Mouse (Mus musculus): ENCODE measurements around the gene Prr18.
"Not testable (repeated sequence)": the region's sequence is repeated elsewhere in the genome, so short reads cannot be mapped to it uniquely, and the experiment has no call there.

Gene Prr18

GRCm38 (mm10) chr17:8337159-8337558 is at the start of gene Prr18:
Gene Prr18 (plus strand): TSS chr17:8337459.
- not testable (repeated sequence) for DNase-seq (ENCODE audit: low read depth in 1 of 2, low spot score in 2 of 2)

DNA sequence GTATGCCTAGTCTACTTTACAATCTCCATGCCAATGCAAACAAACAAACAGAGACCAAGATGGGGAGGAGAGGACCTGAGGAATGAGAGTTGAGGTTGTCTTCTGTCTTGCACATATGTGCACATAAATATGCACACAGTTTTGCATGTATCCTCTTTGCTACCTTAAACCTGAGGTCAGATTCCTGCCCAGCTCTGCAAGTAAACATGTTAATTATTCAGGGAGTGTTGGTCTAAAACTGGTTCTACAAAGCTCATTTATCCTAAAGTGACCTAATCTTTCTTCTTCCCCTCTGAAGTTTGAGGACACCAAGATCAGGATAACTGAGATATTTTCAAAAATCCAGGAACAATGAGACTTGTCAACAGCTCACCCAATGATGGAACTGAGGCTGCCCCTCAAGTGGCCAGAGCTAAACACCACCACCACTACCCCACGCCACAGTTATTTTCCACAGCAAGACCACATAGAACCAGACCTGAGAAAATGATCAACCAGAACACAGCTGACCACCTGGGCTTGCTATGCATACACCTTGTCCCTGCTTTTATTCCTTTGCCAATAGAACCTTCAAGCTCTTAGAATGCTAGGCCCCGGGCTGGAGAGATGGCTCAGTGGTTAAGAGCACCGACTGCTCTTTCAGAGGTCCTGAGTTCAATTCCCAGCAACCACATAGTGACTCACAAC is 47.1 kb upstream of the Prr18 start:
- no peak for DNase-seq (ENCODE audit: low read depth in 1 of 2, low spot score in 2 of 2)

DNA sequence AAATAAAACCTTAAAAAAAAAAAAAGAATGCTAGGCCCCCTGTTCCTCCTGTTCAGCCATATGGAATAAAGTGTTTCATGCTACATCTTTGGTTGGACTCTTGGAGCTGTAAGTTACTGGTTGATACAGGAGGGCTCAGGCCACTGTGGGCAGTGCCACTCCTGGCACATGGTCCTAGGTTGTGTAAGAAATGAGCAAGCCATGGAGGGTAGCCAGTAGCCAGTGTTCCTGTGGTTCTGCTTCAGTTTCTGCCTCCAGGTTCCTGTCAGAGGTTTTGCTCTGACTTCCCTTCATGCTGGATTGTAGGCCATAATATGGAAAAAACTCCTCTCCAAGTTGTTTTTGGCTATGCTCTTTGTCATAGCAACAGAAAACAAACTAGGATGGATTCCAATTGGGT is 46.5 kb upstream of the Prr18 start:
- no peak for DNase-seq (ENCODE audit: low read depth in 1 of 2, low spot score in 2 of 2)

DNA sequence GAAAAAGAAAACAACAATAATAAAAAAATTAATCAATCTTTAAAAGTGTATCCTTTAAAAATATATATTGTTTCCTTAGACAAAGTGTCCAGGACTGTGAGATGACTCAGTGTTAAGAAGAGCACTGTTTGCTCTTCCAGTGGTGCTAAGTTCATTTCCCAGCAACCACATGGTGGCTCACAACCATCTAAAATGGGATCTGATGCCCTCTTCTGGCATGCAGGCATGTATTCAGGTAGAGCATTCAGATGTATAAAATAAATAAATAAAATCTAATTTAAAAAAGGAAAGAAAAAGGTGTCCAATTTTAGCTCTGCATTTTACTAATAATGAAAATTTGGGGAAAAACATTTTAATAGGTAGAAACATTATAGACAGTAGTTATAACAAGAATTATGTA is 41.4 kb upstream of the Prr18 start:
- no peak for DNase-seq (ENCODE audit: low read depth in 1 of 2, low spot score in 2 of 2)

DNA sequence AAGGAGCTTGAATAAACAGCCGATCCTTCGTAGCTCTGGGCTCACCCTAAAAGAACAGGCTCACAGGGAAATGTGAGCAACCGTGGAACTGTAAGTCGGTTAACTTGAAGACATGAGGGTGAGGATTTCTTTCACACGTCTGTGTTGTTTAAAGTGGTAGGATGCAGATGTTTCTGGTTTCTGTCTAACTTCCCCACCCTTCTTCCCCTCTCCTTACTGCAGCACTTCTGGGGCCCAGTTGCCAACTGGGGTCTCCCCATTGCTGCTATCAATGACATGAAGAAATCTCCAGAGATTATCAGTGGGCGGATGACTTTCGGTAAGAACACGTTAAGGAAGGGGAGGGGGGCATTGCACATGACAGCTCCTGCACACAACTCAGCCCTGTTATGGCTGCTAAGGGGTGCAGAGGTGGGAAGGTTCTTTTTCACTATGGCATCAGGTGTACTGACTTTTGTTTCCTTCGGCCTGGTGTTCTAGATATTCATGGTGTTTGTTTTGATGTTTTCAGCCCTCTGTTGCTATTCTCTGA is 40.9 kb upstream of the Prr18 start:
- no peak for DNase-seq (ENCODE audit: low read depth in 1 of 2, low spot score in 2 of 2)

DNA sequence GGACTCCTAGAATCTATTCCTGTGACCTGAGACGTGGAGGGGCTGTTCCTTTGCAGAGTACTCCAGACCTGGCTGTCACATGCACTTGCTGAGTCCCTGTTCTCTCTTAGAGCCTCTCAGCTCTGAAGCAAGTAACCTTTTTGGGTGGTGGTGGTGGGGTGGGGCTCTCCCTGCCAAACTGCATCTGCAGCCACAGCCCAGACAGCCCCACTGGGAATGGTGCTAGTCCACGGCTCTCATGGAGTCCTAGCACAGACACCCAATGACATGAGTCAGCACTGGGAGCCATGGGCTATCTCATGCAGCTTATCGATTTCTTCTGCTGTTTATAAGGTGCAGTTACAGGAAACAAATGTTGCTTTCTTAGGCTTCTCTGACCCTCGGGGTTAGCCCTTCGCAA is 39.5 kb upstream of the Prr18 start:
- DNase-seq (ENCODE audit: low read depth in 1 of 2, low spot score in 2 of 2): no peak

DNA sequence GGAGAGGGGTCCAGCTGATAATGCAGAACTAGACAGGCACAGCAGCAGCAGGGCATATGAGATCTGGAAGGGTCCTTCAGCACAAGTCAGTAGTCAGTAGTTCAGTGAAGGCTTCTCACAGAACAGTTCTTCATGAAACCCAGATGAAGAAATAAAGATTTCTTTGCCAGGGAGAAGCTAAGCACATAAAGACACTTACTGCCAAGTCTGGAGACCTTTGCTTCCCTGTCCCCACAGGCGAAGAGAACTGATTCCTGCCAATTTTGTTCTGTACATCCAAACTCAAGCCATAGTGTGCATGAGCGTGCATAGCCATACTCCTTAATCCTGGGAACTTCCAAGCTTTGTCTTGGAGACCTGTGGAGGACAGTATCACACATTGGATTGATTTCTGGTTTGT is 39.0 kb upstream of the Prr18 start:
- no peak for DNase-seq (ENCODE audit: low read depth in 1 of 2, low spot score in 2 of 2)

- no peak for DNase-seq (ENCODE audit: low read depth in 1 of 2, low spot score in 2 of 2)
These were observed 37.7 kb upstream of the Prr18 start for GRCm38 (mm10) chr17:8299524-8299923.

- DNase-seq (ENCODE audit: low read depth in 1 of 2, low spot score in 2 of 2): no peak
These were observed 35.7 kb upstream of the Prr18 start for GRCm38 (mm10) chr17:8301515-8301914.

DNA sequence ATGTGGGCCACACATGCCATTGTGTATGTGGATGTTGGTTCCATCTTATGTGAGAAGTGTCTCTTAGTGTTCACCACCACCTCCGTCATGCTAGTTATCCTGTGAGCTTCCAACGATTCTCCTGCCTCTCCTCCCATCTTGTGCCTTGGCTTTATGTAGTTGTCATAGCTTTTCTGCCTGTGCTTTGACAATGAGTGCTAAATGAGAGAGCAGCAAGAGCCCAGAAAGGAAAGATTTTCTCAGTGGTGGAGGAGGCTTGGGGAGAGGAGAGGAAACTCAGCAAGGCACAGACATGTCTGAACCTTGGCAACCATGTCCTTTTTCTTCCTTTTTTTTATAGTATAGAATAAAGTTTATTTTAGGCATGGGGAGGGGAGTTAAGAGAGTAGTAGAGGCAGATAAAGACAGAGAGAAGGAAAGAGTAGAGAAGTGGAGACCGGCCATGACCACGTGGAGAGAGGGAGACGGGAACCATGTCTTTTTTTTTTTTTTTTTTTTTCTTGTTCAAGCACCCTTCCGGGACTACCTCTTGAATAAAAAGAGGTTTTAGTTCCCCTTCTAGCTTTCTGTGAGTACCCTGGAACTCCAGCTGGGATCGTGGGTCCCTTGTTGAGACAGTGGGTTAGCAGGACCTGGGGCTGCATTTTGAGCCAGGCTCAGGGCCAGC is 34.4 kb upstream of the Prr18 start:
- no peak for DNase-seq (ENCODE audit: low read depth in 1 of 2, low spot score in 2 of 2)

DNA sequence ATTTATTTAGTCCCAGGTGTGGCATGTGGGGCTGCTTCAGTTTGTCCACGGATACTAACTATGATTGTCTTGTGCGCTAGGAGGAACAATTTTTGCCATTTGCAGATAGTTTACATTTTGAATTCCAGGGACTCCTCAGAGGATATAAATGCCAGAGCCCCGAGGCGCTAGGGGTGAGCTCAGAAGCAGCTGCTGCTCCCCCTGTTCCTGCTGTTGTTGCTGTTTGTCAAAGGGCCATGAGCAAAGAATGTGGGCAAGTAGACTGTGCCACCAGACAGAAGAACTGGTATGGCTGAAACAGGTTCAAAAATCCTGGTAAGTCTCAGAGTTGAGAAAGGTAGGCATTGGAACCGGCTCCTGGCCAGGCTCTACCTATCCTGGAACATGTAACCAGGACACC is 33.6 kb upstream of the Prr18 start:
- DNase-seq (ENCODE audit: low read depth in 1 of 2, low spot score in 2 of 2): no peak

- no peak for DNase-seq (ENCODE audit: low read depth in 1 of 2, low spot score in 2 of 2)
These were observed 31.5 kb upstream of the Prr18 start for GRCm38 (mm10) chr17:8305801-8306200.

GRCm38 (mm10) chr17:8310838-8311614 is 26.2 kb upstream of the Prr18 start, which contains the start of gene Sft2d1:
Gene Sft2d1 (plus strand): TSS chr17:8311102.
- peak; percentile 84 to 91 for DNase-seq (ENCODE audit: low read depth in 1 of 2, low spot score in 2 of 2)

DNA sequence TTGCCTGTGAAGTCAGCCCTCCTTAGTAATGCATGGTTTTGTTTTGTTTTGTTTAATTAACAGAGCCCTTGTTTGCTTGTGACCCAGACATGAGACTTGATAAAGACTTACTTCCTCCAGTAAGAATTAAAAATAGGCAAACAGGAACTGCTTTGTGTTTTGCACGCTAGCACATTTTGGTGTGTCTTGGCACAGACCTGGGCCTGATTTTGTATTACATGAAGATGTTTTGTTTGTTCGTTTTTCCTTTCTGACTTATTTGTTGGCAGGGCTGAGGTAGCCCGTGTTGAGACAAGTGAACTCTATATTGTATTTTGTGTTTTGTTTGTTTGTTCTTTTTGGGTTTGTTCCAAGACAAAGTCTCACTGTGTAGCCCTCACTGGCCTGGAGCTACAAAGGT is 25.5 kb upstream of the Prr18 start:
- DNase-seq (ENCODE audit: low read depth in 1 of 2, low spot score in 2 of 2): no peak

GRCm38 (mm10) chr17:8313976-8314375 is 23.3 kb upstream of the Prr18 start:
- no peak for DNase-seq (ENCODE audit: low read depth in 1 of 2, low spot score in 2 of 2)

- no peak for DNase-seq (ENCODE audit: low read depth in 1 of 2, low spot score in 2 of 2)
These were observed 21.0 kb upstream of the Prr18 start for GRCm38 (mm10) chr17:8316251-8316650.

DNA sequence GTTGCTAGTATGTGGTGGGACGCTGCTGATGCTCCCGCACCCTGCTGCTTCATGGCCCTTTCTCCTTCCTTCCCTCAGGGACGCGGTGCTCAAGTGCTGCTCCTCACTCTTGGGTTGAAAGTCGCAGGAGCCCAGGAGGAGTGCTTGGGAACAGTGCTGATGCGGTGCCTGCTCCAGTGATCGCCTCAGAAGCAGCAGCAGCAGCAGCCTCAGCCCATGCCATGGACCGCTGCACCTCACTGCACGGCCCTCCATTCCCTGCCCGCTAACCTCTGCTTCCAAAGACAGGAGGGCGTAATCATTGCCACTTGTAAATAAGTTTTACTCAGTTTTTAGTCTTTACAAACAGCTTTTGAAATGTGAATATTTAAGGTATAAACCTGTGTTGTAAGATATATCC is 10.4 kb upstream of the Prr18 start:
- DNase-seq (ENCODE audit: low read depth in 1 of 2, low spot score in 2 of 2): not testable (repeated sequence)

GRCm38 (mm10) chr17:8328511-8329174 is 8.6 kb upstream of the Prr18 start:
- no peak for DNase-seq (ENCODE audit: low read depth in 1 of 2, low spot score in 2 of 2)

DNA sequence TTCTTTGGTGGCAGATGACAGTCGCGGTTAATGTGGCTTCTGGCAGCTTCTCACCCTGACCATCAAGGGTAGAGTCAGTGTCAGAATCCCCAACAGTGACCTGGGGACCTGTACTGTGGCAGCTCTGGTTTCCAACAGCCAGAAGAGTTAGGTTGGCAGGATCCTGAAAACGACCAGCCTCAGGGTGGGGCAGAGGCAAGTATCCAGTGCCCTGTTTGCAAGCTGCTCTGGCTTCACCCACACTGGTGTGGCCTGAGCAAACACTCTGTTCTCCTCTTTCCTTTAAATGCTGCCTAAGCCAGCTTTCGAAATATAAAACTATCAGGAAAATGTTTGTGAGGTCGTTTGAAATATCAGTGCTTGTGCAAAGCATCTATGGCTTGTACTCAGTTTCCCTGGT is 6.7 kb upstream of the Prr18 start:
- no peak for DNase-seq (ENCODE audit: low read depth in 1 of 2, low spot score in 2 of 2)

DNA sequence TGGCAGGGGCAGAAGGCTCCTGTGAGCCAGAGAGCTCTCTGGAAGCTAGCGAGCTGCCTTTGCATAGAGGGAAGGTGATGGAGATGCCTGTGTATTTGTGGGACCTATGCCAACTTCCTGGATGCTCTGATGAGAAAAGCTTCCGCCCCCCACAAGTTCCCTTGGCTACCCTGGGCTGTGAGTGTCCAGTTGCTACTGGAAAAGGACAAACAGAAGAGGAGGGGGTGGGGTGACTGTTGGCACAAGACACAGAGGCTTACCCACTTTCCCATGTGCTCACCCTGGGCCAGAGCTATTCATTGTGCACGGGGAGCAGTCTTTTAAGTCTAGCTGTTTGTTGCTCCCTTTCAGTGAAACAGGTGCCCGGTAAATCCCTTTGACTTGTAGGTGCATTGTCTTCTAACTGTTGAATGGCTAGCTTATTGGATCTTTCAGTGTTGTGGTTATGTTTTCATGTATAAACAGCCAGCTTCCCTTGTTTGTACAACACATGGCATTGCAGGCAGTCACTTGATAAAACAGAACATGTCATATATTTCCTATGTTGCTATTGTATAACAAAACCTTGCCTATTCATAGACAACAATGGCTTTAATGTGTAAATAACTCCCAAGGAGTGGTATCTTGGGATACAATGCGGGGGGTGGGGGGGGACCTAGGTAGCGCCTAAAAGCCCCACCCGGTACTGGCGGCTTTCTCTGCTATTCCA is 2.6 kb downstream of the Prr18 start:
- DNase-seq (ENCODE audit: low read depth in 1 of 2, low spot score in 2 of 2): no peak

Data from monocyte, adult 2 months (primary cell).